Mouse (Mus musculus) left cerebral cortex, adult 9 months (tissue): ENCODE measurements at regions not wholly inside any gene's neighbourhood (a gene's known extent, or its start where the extent isn't known, plus 50 kb on each side); places are given as distances from the start of the nearest gene placed in this dataset.
A peak's percentile ranks its signal among the peaks of the same experiment; 100 is the strongest.

Source experiments
- DNase-seq, 2 experiments: peaks; one replicate each; pipeline ENCODE4 v3.0.0; 2022; ENCODE audit warnings: low spot score in 2 of 2

DNA sequence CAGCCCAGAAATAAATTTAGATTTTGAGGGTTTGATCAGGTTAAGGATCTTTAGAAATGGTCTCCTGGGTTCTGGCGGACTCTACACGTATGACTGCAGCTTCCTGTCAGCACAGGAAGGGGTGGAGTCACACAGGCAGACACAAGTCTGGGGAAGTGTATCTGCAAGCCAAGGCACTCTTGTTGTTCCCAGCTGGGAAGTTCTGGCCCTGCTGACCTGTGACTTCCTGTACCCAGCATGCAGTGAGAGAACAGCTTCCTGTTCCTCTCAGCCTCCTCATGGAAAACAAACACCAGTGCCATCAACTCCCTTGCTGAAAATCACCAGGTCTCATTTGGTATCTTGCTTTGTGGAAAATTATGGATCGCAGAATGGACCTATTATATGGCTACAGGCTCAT, 140.9 kb downstream of the Ets2 start:
- DNase-seq = no peak

DNA sequence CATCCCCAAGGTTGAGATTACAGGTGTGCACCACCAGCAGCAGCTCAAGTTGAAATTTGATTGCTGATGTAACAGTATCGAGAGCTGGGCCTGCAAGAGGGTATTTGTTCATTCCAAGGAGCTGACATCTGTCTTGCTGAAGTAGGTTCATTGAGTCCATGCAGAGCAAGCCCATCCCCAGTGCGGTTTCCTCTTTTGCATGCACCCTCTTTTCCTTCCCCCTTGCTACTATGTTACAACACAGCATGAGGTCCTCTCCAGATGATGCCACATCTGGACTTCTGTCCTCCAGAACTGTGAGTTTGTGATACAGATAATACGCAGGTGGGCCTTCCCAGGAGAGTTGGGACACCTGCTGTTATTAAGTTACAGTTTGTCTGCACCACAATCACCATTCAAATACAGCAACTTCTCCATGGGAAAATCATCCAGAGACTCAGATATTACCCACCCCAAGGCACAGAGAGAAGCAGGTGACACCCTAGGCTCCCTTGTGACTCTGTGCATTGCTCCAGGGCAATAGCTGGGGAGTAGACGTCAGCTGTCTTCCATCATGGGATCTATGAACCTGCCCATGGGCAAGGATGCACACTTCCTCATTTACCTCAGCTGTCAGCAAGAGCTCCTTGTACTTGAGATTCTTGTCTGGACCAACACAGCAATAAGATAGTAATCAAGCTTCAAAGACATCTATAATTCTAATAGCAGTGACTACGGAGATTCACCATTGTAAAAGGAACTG, 137.8 kb downstream of the Ets2 start:
- DNase-seq = no peak

DNA sequence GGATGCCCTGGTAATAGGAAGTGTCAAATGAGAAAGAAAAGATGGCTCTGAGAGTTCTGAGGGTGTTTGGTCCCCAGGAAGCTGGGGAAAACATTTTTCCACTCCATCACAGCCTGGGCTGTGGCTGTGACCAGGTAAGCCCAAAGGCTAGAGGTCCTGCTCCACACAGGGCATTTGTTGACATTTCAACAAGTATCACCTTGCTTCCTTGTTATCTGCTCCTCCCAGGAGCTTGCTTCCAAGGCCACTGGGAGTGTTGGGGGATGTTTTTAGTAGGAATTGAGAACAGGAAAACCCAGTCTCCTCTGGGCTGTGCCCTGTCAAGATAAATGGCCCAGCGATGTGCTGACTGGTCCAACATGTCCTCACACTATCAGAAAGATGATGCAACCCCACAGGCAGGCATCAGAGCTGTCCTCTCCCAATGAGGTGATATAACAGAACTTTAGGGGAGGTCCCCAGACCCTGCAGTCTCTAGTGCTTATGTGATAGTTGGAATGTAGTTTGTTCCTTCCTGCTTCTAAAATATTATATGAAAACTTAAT, 137.1 kb downstream of the Ets2 start:
- no peak for DNase-seq

DNA sequence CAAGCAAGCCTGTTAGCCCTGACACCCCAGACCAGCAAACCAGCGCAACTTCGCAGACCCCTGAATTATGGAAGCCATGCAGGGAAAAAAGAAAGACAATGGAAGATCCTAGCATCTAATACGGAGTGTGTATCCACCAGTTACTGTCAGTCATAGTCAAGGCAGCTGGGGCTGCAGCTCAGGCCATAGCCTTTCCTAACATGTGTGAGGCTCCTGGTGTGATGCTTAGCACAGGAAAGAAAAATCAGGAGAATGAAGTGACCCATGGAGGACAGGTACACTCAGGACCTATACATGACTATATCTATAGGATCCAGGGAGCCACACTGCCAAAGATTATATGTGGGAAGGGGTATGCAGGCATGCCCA, 136.6 kb downstream of the Ets2 start:
- no peak for DNase-seq

DNA sequence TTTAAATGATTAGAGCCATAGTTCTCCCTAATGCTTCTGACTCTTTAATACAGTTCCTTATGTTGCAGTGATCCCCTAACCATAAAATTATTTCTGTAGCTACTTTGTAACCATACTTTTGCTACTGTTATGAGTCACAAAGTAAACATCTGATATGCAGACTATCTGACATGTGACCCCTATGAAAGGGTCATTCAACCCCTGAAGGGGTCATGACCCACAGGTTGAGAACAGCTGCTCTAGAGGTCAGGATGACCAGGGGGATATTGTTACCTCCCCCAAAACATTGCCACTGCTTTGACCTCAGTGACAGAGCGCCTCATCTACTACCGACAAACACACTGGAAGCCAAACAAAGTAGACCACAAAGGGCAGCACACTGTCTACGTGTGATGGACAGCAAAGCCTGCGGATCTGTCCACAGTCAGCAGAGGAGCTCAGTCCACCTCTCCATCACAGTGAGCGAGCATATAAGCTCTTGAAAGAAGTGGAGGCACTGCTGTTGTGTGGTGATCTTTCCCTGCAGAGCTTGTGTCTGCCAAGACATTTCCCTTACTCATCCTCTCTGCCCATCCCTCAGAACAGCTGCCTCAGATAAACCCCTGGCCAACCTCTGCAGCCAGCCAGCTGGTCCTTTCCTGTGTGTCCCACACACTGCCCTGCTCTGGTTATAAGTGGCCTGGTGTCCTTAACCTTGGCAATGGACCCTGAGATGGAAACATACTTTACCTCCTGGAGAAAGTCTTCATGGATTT, 136.0 kb downstream of the Ets2 start:
- no peak for DNase-seq

DNA sequence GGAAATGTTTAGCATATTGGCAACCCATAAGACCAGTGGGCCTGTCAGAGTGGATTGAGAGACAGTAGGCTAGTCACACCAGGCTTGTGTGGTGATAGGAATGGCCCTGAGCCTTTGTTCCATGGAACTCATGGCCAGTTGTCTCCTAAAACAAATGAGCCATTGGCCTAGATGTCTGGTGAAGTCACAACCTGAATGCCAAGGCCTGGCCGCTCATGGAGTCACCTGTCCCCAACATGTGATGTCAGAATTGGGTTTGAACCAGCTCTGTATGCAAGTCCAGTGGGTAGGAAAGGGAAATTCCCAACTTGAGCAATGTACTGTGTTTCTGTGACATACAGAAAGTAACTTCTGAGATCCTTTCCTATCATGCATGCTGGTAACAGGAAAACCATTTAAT, 134.1 kb downstream of the Ets2 start:
- no peak for DNase-seq

DNA sequence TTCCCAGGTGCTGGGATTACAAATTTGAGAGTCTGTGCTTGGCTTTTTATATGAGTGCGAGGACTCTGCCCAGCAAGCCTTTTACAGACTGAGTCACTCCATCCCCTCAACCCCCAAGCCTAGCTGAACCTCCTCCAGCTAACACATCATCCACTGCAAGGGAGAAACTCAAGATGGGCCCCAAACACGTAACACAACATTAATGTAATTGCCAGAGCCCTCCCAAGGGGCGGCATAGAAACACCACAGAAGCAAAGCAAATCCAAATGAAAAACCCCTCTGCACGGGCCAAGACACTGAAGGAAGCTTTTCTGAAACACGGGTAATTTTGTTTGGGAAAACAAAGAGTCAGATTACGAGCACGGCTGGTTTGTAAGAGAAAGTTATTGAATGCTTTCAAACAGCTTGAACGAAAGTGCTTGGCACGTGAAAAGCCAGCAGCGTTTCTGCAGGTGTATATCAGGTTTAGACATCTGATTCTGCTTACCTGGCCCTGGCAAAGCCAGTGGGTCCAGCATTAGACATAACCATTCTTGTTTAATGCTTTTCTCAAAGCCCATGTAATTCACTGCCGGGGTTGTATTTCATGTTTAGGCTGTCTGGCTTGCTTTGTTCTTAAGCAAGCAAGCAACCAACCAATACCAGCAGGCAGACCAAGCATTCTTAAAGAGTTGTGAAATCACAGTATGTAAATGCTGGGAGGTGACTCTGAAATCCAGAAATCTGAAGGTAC, 132.8 kb downstream of the Ets2 start:
- no peak for DNase-seq

DNA sequence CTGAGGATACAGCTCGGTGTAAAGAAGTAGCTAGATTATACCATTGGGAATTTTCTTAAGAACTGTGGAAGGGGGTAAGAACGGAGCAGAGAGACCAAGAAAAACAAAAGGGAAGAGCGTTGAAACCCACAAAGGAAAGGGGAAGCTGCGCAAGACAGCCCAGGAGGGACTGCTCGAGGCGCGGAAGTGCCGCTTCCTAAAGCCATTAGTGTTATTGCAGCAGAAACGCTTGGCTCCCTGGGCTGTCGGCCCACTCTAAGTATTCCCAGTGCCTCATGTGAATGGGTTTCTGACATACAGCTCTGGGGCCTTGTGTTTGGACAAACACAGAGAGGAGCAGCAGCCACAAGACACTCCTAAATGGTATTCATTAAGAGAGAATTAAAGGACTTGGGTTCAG, 131.6 kb downstream of the Ets2 start:
- no peak for DNase-seq

DNA sequence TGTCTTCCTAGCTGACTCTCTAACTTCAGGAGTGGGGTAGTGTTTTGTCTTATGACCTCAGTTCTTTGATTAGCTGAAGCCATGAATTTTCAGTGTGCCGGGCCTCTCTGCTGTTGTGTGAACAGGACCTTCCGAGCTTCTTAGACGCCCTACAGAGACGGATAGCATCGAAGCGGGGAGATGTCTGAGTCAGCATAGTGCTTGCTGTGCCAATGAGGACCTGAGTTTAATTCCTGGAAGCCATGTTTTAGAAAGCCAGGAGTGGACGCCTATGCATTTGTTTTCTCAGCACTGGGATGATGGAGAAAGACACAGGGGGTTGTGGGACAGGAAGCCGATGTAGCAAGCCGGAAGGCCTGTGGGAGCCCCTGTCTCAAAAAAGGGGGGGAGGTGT, 130.5 kb downstream of the Ets2 start:
- DNase-seq = no peak

DNA sequence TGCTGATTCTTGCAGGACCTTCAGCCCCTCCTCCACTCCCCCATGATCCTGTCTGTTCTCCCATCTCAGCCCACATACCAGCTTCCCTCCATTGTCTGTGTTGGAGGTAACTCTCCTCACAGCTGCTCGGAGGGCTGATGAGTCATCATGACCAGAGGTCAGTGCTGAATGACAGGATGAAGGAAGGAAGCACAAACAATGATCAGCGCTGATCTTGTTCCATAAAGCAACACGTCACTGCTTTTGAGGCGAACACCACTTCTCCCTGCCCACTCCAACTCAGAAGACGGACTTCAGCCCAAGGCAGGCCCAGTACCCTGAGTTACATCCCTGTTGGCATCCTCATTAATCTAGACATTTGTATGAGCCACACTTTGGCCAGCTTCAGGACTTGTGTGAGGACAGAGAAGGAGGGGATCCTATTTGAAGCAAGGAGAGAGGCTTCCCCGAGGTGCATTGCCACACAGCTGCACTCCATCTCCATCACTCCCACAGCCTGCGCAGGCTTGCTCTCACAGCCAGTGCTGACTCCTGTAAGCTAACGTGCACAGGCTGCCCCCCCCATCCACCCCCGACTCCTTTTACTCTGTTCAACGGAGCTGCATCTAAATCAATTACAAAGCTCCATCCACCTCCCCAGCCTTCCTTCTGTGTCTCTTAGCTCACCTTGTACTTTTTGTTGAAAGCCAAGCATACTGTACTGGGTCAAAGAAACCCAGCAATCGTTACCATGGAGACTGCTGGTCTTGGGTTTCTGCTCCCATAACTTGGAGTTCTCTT, 129.9 kb downstream of the Ets2 start:
- DNase-seq = peak in 1 of 2 experiments; percentile 39

DNA sequence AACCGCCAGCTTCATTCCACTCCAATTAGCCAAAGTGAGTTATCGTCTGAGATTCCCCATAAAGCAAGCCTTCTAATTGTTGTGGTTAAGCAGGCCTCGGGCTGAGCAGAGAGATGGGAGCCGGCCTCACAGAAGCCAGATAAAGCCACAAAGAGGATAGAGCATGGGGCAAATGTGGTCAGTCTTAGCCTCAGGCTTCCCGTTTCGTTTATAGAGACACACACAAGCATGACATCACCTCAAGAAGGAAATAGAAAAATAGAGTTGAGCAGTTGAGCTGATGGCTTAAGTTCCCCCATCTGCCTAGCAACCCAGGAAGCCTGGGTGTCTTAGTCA, 125.5 kb downstream of the Ets2 start:
- peak in 1 of 2 experiments; percentile 38 for DNase-seq

DNA sequence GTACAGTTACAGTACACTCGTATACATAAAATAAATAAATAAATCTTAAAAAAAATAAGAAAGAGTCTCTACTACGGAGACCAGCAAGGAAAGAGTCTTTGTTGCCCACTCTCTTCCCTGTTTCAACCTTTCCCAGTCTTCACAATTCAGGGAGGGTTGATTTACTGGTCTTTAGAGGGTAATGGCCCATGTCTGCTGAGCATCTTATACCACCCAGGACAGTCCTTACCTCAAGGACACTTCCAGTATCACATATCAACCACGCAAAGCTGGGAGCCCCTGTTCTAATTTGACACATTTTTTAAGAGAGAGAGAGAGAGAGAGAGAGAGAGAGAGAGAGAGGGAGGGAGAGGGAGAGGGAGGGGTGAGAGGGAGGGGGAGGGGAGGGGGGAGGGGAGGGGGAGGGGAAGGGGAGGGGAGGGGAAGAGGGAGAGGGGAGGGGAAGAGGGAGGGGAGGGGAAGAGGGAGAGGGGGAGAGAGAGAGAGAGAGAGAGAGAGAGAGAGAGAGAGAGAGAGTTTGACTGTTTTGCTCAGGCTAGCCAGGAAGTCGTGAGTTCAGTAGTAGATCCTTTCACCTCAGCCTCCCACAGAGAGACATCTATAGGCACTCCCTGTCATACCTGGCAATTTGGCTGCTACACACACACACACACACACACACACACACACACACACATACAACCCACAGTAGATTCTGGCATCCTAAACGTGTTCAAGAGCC, 125.0 kb downstream of the Ets2 start:
- DNase-seq = no peak

DNA sequence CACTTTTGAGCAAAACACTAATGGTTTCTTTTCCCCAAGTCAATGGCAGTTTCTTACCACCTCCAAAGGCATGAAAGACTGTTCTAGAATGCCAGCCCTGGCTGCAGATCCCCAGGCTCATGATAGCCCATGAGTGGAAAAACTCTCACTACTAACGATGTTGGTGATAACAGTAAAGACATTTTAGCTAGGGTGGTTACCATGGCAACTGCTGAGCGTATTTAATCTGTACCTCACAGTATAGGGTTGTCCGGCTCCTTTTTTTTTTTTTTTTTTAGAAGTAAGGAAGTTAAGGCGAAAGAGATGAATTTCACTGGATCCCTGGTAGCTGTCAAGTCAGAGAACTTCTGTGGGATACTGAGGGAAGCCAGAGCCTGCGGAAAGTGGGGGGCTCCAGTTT, 123.8 kb downstream of the Ets2 start:
- no peak for DNase-seq

DNA sequence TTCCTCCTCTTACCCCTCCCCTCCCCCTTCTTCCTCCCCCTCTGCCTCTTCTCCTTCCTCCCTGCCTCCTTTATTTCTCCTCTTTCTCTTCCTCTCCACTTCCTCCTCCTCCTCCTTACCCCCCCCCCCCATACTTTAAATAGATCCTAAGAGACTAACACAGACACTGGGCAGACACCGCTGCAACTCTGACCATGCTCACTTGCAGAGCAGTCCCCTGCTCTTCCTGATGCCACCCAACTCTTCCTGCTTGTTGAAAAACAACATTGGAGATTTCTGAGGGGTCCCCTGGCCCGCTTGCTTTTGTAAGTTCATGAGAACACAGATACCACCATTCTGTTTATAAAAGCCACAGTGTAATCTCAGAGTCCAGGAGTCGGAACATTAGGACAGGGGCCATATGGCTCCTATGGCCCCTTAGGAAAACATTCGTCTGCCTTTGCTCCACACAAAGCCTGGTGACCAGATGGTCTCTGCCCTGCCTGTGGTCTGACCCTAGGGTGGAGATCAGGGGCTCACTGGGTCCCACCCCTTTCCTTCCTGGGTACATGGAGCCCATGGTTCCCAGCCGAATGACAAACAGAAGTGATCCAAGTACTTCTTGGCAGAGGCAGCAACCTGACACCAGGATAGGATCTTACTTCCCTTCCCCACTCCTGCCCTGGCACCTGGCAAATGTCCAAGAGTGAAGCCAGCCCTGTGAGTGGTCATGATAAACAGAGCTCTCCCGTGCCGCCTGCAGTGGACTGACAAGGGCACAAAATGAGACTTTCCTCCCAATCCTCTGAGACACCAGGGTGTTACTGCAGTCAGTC, 123.1 kb downstream of the Ets2 start:
- DNase-seq = no peak

DNA sequence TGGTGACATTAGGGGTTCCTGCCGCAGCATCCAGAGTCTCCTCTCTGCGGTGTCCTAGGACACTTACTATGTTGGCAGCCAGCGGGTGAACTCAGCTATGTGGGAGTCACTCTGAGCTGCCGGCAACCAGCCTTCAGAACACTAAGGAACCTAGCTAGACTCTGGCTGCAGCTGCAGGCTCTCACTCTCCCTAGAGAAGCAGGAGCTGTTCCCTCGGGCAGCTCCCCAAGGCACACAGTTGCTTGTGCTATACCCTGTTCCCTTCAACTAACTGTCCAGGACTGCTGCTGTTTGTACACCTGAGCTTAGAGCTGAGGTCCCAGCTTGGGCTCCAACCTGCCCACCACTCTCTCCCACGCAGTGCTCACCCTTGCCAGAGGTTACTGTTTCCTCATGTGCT, 121.9 kb downstream of the Ets2 start:
- DNase-seq = peak in 1 of 2 experiments; percentile 29

DNA sequence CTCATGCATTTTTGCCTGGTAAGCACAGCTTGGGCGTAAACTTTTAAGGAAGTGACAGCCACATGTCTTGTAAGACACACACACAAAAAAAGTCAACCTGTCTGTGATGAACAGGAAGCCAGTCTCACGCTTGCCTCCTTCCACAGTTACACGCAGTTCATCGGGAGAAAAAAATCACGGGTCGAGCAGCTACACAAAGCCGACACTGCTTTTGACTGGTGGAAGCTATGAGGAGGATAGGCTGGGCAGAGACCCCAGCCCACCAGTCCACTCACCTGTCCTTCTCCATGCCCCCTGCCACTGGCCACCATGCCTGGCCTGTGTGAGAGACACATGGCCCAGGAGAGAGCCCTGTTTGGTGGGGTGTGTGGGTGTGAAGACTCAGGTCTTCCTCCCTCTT, 119.2 kb downstream of the Ets2 start:
- DNase-seq = no peak

DNA sequence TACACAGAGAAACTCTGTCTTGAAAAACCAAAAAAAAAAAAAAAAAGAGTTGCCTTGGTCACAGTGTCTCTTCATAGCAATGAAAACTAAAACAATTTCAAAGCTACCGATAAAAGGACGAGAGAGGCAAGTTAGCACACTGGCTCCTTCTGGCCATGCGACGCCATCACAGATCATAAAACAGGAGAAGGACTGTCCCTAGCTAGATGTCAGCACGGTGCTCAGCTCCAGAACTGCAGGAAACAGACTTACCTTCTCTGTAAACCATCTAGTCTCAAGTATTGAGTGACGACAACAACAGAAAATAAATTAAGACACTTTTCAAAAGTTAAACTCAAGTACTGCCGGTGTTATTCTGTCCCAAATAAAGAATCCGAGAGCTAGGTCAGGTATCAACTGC, 118.7 kb downstream of the Ets2 start:
- DNase-seq = no peak

DNA sequence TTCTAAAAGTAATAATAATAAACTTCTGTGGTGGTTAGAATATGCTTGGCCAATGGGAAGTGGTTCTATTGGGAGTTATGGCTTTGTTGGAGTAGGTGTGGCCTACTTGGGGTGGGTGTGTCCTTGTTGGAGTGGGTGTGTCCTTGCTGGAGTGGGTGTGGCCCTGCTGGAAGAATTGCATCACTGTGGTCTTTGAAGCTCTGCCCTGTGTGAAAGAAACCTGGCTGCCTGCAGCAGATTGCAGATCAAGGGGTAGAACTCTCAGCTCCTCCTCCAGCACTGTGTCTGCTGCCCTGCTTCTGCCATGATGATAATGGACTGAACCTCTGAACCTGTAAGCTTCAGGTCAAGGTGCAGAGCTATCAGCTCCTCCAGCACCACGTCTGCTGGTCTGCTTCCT, 118.1 kb downstream of the Ets2 start:
- no peak for DNase-seq

DNA sequence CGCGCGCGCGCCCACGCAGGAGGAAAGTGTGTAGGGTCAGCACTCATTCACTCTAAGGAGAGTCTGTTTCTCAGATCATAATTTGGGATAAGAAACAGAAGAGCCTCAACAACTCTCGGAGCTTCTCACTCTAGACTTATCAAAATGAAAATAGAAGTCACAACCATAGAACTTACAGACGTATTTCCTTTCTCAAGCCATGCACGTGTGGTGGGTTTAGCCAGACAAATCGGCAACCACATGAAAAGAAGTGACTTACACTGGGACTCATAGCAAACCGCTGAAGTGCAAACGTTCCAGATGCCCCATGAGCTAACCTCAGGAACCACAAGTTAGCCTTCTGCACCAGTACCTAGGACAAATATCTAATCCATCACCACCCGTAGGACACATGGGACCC, 114.1 kb downstream of the Ets2 start:
- DNase-seq = no peak

DNA sequence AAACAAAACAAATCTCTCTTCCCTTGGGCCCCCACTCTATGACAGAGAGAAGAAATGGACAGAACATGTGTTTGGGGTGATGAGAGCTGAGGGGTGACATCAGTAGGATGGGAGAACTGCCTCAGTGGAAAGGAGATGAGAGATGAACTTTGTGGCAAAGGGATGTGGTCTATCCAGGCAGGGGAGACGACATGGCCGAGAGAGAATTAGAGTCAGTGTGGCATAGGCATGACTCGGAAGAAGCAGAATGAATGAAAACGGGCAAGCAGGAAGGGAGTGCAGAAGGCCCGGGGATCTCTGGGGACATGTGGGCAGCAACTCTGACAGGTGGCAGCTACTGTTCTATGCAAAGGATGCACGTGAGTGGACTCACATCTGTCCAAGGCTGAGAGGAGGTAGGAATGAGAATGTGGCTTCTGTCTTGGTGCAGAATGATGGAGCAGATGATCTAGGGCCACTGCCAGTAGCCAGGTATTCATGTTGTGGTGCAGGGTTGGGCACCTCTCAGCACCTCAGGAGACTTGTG, 113.4 kb downstream of the Ets2 start:
- no peak for DNase-seq
